Mouse (Mus musculus): ENCODE results near the gene Rbfox3. TPM values are rescaled to one million over a fixed set of nuclear protein-coding genes. Genes with fewer than 3 reads are reported as not detected.

The Rbfox3 gene
- polyA plus RNA-seq, 1 experiment from 2014 or later, result 0.76 TPM

DNA sequence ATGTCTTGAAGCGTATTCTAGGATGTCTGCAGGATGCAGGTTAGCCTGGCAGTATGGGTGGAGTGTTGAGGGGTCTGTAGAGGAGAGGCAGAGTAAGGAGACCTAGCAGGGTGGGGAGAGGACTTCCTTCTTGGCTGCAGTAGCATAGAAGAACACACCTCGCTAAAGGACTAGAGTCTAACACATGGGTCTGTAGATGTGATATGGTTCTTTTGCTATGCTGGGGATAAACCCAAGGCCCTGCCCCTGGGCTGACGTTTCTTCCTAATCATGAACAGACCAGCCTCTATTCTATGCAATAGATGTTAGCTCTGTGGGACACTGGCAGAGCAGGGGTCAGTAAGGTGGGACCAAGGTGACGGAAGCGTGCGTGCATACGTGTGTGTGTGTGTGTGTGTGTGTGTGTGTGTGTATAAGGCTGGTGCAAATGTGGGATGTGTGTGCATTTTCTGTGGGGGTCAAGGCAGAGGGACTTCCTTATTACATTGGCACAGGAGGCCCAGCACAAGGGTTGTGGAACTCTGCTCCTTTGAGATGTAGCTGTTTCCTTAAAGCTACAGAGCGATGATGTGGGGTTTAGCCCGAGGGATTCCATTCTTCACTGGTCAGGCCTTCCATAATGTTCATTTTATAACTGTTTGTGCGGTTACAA lies 441.8 kb downstream of the Rbfox3 start:
- peak; percentile 50 for ATAC-seq (ENCODE audit: low FRiP score, low TSS enrichment)
- TF ChIP-seq EP300 (optimal IDR thresholded peaks at IDR 0.05) (no peak), CTCF (IDR thresholded peaks at IDR 0.05; ENCODE audit: low read depth) (no peak)
- WGBS, result 56% methylated on average over 10 of the region's 10 CpGs
- peaks cover 3% of the 10 kb centered on the region; the same call in 1 of the 2 replicates for H3K4me1 ChIP-seq (replicated peaks; ENCODE audit: control insufficient read depth, insufficient read depth)
- H3K4me2 ChIP-seq (replicated peaks; ENCODE audit: low read depth), result no peak overlapping the region
- no peaks in the 10 kb centered on the region for H3K27me3 ChIP-seq (ENCODE audit: control insufficient read depth, insufficient read depth, low read length)
- no peaks in the 10 kb centered on the region for H3K36me3 ChIP-seq (ENCODE audit: control insufficient read depth, insufficient read depth, low read length)
- no peaks in the 10 kb centered on the region for H3K9me3 ChIP-seq (ENCODE audit: control insufficient read depth, low read length)
- peak overlapping the region; percentile 91 for H3K27ac ChIP-seq (replicated peaks)
- DNase-seq (ENCODE audit: low spot score), result peak; percentile 53
- no peak overlapping the region for H3K4me3 ChIP-seq (ENCODE audit: low read depth, low read length)
- peak overlapping the region; percentile 38; the same call in 1 of the 2 replicates for H3K9ac ChIP-seq (ENCODE audit: low read length)

DNA sequence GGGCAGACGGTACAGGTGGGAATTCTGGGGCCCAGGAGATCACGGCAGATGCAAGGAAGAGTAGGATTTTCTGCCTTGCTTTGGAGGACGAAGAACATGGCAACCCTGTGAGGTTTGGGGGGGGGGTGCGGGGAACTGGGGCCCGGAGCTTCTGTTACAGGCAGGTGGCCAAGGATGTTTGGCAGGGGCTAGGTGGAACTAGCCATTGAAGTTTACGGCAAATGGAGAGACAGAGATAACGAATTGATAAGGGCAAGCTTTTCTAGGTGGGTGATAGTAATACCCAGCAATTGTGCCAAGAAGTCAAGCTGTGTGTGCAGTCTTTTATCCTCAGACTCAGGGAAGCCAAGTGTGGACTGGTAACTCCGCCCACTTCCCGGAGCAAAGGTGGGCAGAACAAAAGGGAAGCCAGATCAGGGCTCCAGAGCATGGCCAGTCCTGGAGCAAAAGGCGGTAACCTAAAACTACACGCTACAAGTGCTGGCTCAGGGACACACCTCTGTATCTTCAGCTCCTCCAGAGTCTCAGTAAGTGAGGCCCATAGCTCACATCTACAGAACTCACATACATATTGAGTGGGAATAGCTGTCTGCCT lies 443.9 kb downstream of the Rbfox3 start:
- peak; percentile 70 for ATAC-seq (ENCODE audit: low FRiP score, low TSS enrichment)
- DNase-seq (ENCODE audit: low spot score), result peak; percentile 84
- 57% methylated on average over 11 of the region's 11 CpGs for WGBS

DNA sequence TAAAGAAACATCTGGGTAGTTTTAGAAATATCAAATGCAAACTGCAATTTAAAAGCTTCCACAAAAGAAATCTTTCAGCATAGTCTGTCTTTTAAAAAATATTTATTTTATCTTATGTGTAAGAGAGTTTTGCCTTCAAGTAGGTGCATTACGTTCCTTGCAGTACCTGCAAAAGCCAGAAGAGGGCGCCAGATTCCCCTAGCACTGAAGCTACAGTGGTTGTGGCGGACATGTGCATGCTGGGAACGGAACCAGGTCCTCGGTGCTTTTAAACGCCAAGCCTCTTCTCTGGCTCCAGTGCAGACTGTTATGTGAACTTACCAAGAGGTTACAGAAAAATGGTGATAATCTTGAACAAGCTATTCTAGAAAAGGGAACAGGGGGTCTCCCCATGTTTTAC lies 451.1 kb downstream of the Rbfox3 start:
- DNase-seq (ENCODE audit: low spot score) (no peak), ATAC-seq (ENCODE audit: low FRiP score, low TSS enrichment) (no peak)
- TF ChIP-seq CTCF (IDR thresholded peaks at IDR 0.05; ENCODE audit: low read depth) (peak; percentile 76), EP300 (optimal IDR thresholded peaks at IDR 0.05) (no peak)
- no peak overlapping the region for H3K27ac ChIP-seq (replicated peaks)
- H3K9me3 ChIP-seq (ENCODE audit: control insufficient read depth, low read length), result no peaks in the 10 kb centered on the region
- no peaks in the 10 kb centered on the region for H3K27me3 ChIP-seq (ENCODE audit: control insufficient read depth, insufficient read depth, low read length)
- no peak overlapping the region for H3K4me2 ChIP-seq (replicated peaks; ENCODE audit: low read depth)
- H3K9ac ChIP-seq (ENCODE audit: low read length), result no peak overlapping the region
- H3K36me3 ChIP-seq (ENCODE audit: control insufficient read depth, insufficient read depth, low read length), result no peaks in the 10 kb centered on the region
- no peaks in the 10 kb centered on the region; the same call in 1 of the 2 replicates for H3K4me1 ChIP-seq (replicated peaks; ENCODE audit: control insufficient read depth, insufficient read depth)
- WGBS, result 68% methylated on average over 6 of the region's 6 CpGs
- H3K4me3 ChIP-seq (ENCODE audit: low read depth, low read length), result no peak overlapping the region

More for the DNA sequence above, 443.9 kb downstream of the Rbfox3 start:
- TF ChIP-seq CTCF (IDR thresholded peaks at IDR 0.05; ENCODE audit: low read depth), result no peak
- no peak for TF ChIP-seq EP300 (optimal IDR thresholded peaks at IDR 0.05)
- no peaks in the 10 kb centered on the region for H3K36me3 ChIP-seq (ENCODE audit: control insufficient read depth, insufficient read depth, low read length)
- H3K9ac ChIP-seq (ENCODE audit: low read length), result no peak overlapping the region
- H3K9me3 ChIP-seq (ENCODE audit: control insufficient read depth, low read length), result no peaks in the 10 kb centered on the region
- peak overlapping the region; percentile 61 for H3K27ac ChIP-seq (replicated peaks)
- no peak overlapping the region for H3K4me2 ChIP-seq (replicated peaks; ENCODE audit: low read depth)
- H3K27me3 ChIP-seq (ENCODE audit: control insufficient read depth, insufficient read depth, low read length), result no peaks in the 10 kb centered on the region
- peaks cover 3% of the 10 kb centered on the region; the same call in 1 of the 2 replicates for H3K4me1 ChIP-seq (replicated peaks; ENCODE audit: control insufficient read depth, insufficient read depth)
- no peak overlapping the region for H3K4me3 ChIP-seq (ENCODE audit: low read depth, low read length)

DNA sequence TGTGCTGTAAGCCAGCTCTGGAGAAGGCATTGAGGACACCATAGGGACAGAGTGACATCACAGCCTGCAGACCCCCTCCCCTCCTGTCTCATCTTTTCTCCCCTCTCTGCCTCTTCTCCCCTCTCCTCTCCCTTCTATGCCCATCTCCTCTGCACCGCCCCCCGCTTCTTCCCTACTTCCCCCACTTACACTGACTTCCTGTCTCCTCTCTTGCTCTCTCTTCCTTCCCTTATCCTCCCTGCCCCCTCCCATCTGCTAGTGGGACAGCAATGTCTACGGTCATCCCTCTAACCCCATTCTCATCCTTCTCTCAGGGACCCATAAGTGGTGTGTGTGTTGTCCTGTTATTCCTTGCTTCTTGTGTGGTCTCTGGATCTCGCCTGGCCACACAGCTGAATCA lies 451.9 kb downstream of the Rbfox3 start:
- H3K4me2 ChIP-seq (replicated peaks; ENCODE audit: low read depth), result no peak overlapping the region
- no peak for TF ChIP-seq CTCF (IDR thresholded peaks at IDR 0.05; ENCODE audit: low read depth)
- no peak for TF ChIP-seq EP300 (optimal IDR thresholded peaks at IDR 0.05)
- H3K9ac ChIP-seq (ENCODE audit: low read length), result no peak overlapping the region
- H3K9me3 ChIP-seq (ENCODE audit: control insufficient read depth, low read length), result no peaks in the 10 kb centered on the region
- H3K27ac ChIP-seq (replicated peaks), result peak overlapping the region; percentile 13; the same call in 1 of the 2 replicates
- no peaks in the 10 kb centered on the region; the same call in 1 of the 2 replicates for H3K4me1 ChIP-seq (replicated peaks; ENCODE audit: control insufficient read depth, insufficient read depth)
- H3K4me3 ChIP-seq (ENCODE audit: low read depth, low read length), result no peak overlapping the region
- no peak for ATAC-seq (ENCODE audit: low FRiP score, low TSS enrichment)
- DNase-seq (ENCODE audit: low spot score), result no peak
- H3K36me3 ChIP-seq (ENCODE audit: control insufficient read depth, insufficient read depth, low read length), result no peaks in the 10 kb centered on the region
- no peaks in the 10 kb centered on the region for H3K27me3 ChIP-seq (ENCODE audit: control insufficient read depth, insufficient read depth, low read length)
- WGBS, result 59% methylated on average over 3 of the region's 4 CpGs

DNA sequence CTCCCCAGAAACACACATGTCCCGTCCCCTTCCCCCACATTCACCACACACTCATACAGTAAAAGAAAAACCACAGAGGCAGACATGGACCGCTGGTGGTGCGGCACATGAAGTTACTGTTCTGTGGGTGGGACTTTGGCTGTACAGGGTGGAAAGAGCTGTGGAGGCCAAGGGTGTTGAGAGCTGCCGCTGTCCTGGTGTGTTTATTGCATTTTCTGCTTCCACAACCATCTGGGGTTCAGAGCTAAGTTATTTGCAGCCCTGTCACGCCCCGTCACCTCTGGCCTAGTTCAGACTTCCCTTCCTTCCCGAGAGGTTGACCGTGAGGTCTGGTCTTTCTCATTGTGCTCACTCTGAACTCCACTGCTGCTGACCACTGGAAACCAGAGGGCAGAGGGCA lies 452.3 kb downstream of the Rbfox3 start:
- H3K27ac ChIP-seq (replicated peaks), result peak overlapping the region; percentile 13; the same call in 1 of the 2 replicates
- H3K27me3 ChIP-seq (ENCODE audit: control insufficient read depth, insufficient read depth, low read length), result no peaks in the 10 kb centered on the region
- H3K36me3 ChIP-seq (ENCODE audit: control insufficient read depth, insufficient read depth, low read length), result no peaks in the 10 kb centered on the region
- no peak overlapping the region for H3K9ac ChIP-seq (ENCODE audit: low read length)
- peak; percentile 55 for ATAC-seq (ENCODE audit: low FRiP score, low TSS enrichment)
- H3K4me1 ChIP-seq (replicated peaks; ENCODE audit: control insufficient read depth, insufficient read depth), result no peaks in the 10 kb centered on the region; the same call in 1 of the 2 replicates
- no peak overlapping the region for H3K4me3 ChIP-seq (ENCODE audit: low read depth, low read length)
- peak; percentile 65 for DNase-seq (ENCODE audit: low spot score)
- H3K4me2 ChIP-seq (replicated peaks; ENCODE audit: low read depth), result no peak overlapping the region
- H3K9me3 ChIP-seq (ENCODE audit: control insufficient read depth, low read length), result no peaks in the 10 kb centered on the region
- WGBS, result 36% methylated on average over 8 of the region's 8 CpGs
- TF ChIP-seq CTCF (IDR thresholded peaks at IDR 0.05; ENCODE audit: low read depth), result no peak
- no peak for TF ChIP-seq EP300 (optimal IDR thresholded peaks at IDR 0.05)

DNA sequence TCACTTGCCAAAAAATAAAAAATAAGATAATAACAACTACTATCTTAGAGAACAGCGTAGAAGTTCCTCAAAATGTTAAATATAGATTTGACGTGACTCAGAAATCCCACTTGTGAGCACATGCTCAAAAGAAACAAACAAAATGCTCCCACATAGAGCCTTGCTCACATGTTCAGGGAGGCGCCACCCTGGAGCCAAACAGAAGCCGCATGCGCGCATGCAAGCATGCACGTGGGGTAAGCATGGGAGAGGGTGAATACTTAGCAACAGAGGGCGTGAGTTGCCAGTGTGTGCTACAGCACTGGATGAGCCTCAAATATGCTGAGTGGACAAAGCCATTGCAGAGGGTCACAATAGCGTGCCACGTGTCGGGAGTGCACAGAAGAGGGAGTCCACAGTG lies 454.5 kb downstream of the Rbfox3 start:
- H3K27me3 ChIP-seq (ENCODE audit: control insufficient read depth, insufficient read depth, low read length), result no peaks in the 10 kb centered on the region
- no peak for DNase-seq (ENCODE audit: low spot score)
- no peaks in the 10 kb centered on the region for H3K36me3 ChIP-seq (ENCODE audit: control insufficient read depth, insufficient read depth, low read length)
- H3K9me3 ChIP-seq (ENCODE audit: control insufficient read depth, low read length), result no peaks in the 10 kb centered on the region
- peak; percentile 49 for ATAC-seq (ENCODE audit: low FRiP score, low TSS enrichment)
- no peak overlapping the region for H3K4me2 ChIP-seq (replicated peaks; ENCODE audit: low read depth)
- 65% methylated on average over 11 of the region's 11 CpGs for WGBS
- no peak overlapping the region for H3K27ac ChIP-seq (replicated peaks)
- H3K4me1 ChIP-seq (replicated peaks; ENCODE audit: control insufficient read depth, insufficient read depth), result no peaks in the 10 kb centered on the region; the same call in 1 of the 2 replicates
- no peak overlapping the region for H3K4me3 ChIP-seq (ENCODE audit: low read depth, low read length)
- TF ChIP-seq EP300 (optimal IDR thresholded peaks at IDR 0.05) (no peak), CTCF (IDR thresholded peaks at IDR 0.05; ENCODE audit: low read depth) (no peak)
- H3K9ac ChIP-seq (ENCODE audit: low read length), result no peak overlapping the region

Data from stomach, postnatal 0 days (tissue).